Mouse (Mus musculus) neural tube, embryonic 14.5 days (tissue): ENCODE results near the gene Tbcc. TPM values are rescaled to one million over a fixed set of nuclear protein-coding genes. Genes with fewer than 3 reads are reported as not detected.
"Not testable (repeated sequence)": the region's sequence is repeated elsewhere in the genome, so short reads cannot be mapped to it uniquely, and the experiment has no call there.

Experiments
- ATAC-seq: fragments of 200-750 bp; cut with Nextera tagmentation; 2 replicates; pipeline ENCODE4 v1.8.0; 2017; ENCODE audit warnings: low read depth, mild to moderate bottlenecking, moderate TSS enrichment, moderate library complexity
- H3K27ac ChIP-seq: fragments of 300-500 bp; sonication (generic); 2 replicates; pipeline ENCODE4 v1.5.1; 2014; ENCODE audit warnings: low read depth, mild to moderate bottlenecking, control low read depth, low read length, moderate library complexity, mixed read lengths
- H3K27me3 ChIP-seq: fragments of 300-500 bp; sonication (generic); 2 replicates; pipeline ENCODE4 v1.6.1; 2014; ENCODE audit warnings: low read length; ENCODE audit not compliant: control insufficient read depth, insufficient read depth
- H3K36me3 ChIP-seq: fragments of 300-500 bp; sonication (generic); 2 replicates; pipeline ENCODE4 v1.6.1; 2014; ENCODE audit warnings: low read length, mixed read lengths; ENCODE audit not compliant: control insufficient read depth, insufficient read depth
- H3K4me1 ChIP-seq: fragments of 300-500 bp; sonication (generic); 2 replicates; pipeline ENCODE4 v1.6.1; 2014; ENCODE audit warnings: low read length; ENCODE audit not compliant: control insufficient read depth, insufficient read depth
- H3K4me2 ChIP-seq: fragments of 300-500 bp; sonication (generic); 2 replicates; pipeline ENCODE4 v1.6.1; 2014; ENCODE audit warnings: mild to moderate bottlenecking, low read depth, low read length, control low read depth
- H3K4me3 ChIP-seq: fragments of 300-500 bp; sonication (generic); 2 replicates; pipeline ENCODE4 v1.5.1; 2014; ENCODE audit warnings: low read depth, low read length, control low read depth, mixed read lengths
- H3K9ac ChIP-seq: fragments of 300-500 bp; sonication (generic); replicated peaks from 2 replicates; pipeline ENCODE4 v1.6.1; 2014; ENCODE audit warnings: low read depth, mild to moderate bottlenecking, control low read depth, low read length, mixed read lengths
- H3K9me3 ChIP-seq: fragments of 300-500 bp; sonication (generic); 2 replicates; pipeline ENCODE4 v1.6.1; 2016; ENCODE audit warnings: low read length; ENCODE audit not compliant: control insufficient read depth
- WGBS: fragments of 180-500 bp; shearing (Covaris S2); extraction: QIAGEN DNeasy Blood & Tissue Kit; methylation state at CpG from one replicate; pipeline ENCODE4 v1.1.7; 2014; 5-methylcytosine and 5-hydroxymethylcytosine counted together
- polyA plus RNA-seq: library from polyadenylated mRNA; unstranded; fragments of >200 nt; fragmentation: Nextera tagmentation; extraction: Ambion mirVana; gene quantifications from 2 replicates; pipeline ENCODE4 v1.2.1, GENCODE M21; 2014

Tbcc gene
- polyA plus RNA-seq: 62.1 and 65.4 TPM in 2 replicates

DNA sequence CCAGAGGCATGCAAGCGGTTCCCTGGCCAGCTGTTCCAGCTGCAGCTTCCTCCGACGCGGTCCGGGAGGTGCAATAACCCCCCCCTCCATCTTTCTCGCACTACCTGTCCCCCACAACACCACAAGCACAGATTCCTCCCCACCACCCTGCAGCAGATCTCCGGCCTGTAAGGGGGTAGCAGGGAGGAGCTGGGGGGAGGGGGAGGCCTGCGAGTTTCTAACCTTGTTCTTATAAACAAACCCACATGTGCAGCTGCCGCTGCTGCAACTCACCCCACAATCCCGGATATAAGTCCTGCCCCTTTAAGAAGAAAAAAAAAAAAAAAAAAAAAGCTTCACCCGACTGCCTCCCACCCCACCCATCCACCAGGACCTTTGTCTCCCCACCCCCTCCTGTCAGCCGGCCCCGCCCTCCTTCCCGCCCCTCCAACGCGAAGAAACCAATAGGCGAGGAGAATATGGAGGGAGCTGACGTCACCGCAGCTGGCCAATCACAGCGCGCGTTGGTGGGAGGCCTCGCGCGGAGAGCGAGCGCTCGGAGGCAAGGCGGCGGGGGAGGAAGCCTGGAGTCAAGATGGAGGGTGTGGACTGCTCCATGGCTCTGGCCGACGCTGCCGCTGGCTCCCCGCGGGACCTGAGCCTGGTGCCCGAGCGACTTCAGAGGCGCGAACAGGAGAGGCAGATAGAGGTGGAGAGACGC lies at the start of gene Tbcc:
Gene Tbcc, plus strand, starts transcription at position 569 of the 700 bp plus-strand sequence.
- Histone ChIP-seq H3K4me1 (peaks cover 23% of the 10 kb centered on the region), H3K27ac (peak within 1 kb of the TSS; percentile 90), H3K4me2 (peak within 1 kb of the TSS; percentile 95), H3K9me3 (no peaks in the 10 kb centered on the region), H3K9ac (peak within 1 kb of the TSS; percentile 89), H3K27me3 (no peaks in the 10 kb centered on the region), H3K4me3 (peak within 1 kb of the TSS; percentile 93), H3K36me3 (no peaks in the 10 kb centered on the region; the same call in 1 of the 2 replicates)
- peak; percentile 92 for ATAC-seq
- WGBS: 0% methylated on average over 39 of the region's 40 CpGs

DNA sequence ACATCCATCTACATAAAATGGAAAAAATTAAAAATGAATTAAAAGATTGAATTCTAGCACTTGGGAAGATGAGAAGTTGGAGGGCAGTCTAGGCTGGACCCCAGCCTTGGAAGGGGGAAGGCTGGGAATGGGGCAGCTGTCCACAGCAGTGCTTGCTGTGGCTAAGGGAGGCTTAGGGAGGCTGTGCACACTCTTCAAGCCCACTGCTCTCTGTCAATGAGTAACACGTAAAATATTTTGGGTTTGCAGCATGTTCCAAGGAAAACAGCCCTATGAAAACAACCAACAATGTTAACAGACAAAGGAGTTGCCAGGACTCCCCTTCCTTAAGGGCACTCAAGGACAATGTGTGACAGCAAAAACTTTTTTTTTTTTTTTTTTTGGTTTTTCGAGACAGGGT lies 47.5 kb upstream of the Tbcc start:
- 68% methylated on average over 2 of the region's 2 CpGs for WGBS
- Histone ChIP-seq H3K4me3 (no peak overlapping the region), H3K9ac (no peak overlapping the region), H3K4me1 (peaks cover 7% of the 10 kb centered on the region; the same call in 1 of the 2 replicates), H3K27ac (no peak overlapping the region), H3K4me2 (no peak overlapping the region), H3K9me3 (no peaks in the 10 kb centered on the region), H3K36me3 (no peaks in the 10 kb centered on the region), H3K27me3 (no peaks in the 10 kb centered on the region)
- no peak for ATAC-seq

DNA sequence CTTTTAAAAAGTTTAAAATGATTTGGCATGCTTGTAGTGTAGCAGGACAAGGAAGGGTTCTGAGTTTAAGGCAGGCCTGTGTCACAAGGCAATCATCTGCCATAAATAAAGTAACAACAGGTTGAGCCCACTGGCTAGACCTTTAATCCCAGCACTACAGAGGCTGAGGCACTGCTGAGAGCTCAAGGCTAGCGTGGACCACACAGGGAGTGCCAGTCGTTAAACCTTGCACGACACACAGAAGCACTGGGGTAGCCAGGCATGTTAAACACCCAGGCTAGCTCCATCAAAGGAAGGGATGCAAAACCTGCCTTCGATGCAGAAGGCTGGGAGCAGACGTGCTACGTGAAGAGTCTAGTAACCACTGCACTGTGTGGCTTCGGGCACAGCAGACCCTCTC lies 46.8 kb upstream of the Tbcc start:
- Histone ChIP-seq H3K27me3 (no peaks in the 10 kb centered on the region), H3K4me3 (no peak overlapping the region), H3K4me1 (peaks cover 7% of the 10 kb centered on the region; the same call in 1 of the 2 replicates), H3K27ac (no peak overlapping the region), H3K9ac (no peak overlapping the region), H3K9me3 (no peaks in the 10 kb centered on the region), H3K4me2 (no peak overlapping the region), H3K36me3 (no peaks in the 10 kb centered on the region)
- 23% methylated on average over 7 of the region's 7 CpGs for WGBS
- ATAC-seq: no peak

DNA sequence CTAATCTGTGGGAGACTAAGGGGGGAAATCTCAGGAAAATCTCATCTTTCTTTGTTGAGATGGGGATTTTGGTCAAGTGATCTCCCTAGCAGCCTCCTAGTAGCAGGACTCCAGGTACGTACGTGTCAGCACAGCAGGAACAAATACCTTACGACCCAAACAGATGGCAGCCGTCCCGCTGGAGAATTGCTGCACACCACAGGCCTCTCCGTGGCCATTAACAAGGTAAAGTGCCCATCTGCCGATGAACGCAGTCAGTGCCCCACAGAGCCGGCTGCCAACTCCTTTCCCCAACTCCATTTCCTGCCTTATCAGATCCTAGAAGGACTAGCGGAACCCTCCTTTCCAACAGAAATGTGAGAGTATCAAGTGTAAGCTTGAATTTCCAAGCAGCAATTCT lies 45.7 kb upstream of the Tbcc start:
- no peaks in the 10 kb centered on the region for H3K27me3 ChIP-seq
- 21% methylated on average over 10 of the region's 10 CpGs for WGBS
- no peaks in the 10 kb centered on the region for H3K9me3 ChIP-seq
- no peak overlapping the region for H3K27ac ChIP-seq
- no peak overlapping the region for H3K4me3 ChIP-seq
- H3K36me3 ChIP-seq: no peaks in the 10 kb centered on the region
- peaks cover 7% of the 10 kb centered on the region; the same call in 1 of the 2 replicates for H3K4me1 ChIP-seq
- no peak overlapping the region for H3K4me2 ChIP-seq
- no peak for ATAC-seq
- H3K9ac ChIP-seq: no peak overlapping the region

DNA sequence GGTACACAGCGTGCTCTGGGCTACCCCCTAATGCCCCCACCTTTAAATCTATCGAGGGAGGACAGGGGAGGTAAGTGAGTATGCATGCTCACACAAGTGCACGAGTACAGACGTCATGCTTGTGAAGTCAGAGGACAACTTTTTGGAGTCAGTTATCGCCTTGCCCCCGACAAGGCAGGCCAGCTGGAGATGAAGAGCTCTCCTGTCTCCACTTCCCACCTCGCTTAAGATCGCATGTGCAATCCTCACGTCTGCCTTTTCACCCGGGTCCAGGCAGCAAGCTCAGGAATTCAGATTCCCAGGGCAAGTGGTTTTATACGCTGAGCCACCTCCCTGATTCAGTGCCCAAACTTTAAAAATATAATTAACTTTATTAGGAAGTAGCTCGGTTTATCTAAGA lies 45.2 kb upstream of the Tbcc start:
- H3K9me3 ChIP-seq: no peaks in the 10 kb centered on the region
- H3K4me2 ChIP-seq: no peak overlapping the region
- H3K9ac ChIP-seq: no peak overlapping the region
- H3K4me3 ChIP-seq: no peak overlapping the region
- no peaks in the 10 kb centered on the region for H3K27me3 ChIP-seq
- 78% methylated on average over 12 of the region's 12 CpGs for WGBS
- no peak overlapping the region for H3K27ac ChIP-seq
- H3K36me3 ChIP-seq: no peaks in the 10 kb centered on the region
- ATAC-seq: no peak
- peaks cover 7% of the 10 kb centered on the region; the same call in 1 of the 2 replicates for H3K4me1 ChIP-seq

DNA sequence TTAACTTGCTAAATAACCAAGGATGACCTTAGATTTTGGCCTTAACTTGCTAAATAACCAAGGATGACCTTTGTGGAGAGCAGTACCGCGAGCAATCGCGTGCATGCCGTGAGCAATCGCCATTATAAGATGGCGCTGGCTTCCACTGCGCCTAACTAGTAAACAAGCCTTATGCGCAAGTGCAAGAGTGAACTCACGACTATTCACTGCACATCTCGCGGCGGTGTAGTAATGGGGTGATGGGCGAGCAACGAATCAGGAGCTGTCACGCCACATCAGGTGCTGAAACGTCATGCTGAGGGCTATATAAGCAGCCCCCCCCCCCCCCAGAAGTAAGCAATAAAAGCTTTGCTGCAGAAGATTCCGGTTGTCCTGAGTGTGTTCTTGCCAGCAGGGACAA lies 43.9 kb upstream of the Tbcc start:
- not testable (repeated sequence) for H3K9ac ChIP-seq, H3K4me3 ChIP-seq, H3K9me3 ChIP-seq, H3K36me3 ChIP-seq, H3K27me3 ChIP-seq, H3K4me1 ChIP-seq, H3K27ac ChIP-seq, ATAC-seq, H3K4me2 ChIP-seq
- WGBS: 95% methylated on average over 18 of the region's 18 CpGs

DNA sequence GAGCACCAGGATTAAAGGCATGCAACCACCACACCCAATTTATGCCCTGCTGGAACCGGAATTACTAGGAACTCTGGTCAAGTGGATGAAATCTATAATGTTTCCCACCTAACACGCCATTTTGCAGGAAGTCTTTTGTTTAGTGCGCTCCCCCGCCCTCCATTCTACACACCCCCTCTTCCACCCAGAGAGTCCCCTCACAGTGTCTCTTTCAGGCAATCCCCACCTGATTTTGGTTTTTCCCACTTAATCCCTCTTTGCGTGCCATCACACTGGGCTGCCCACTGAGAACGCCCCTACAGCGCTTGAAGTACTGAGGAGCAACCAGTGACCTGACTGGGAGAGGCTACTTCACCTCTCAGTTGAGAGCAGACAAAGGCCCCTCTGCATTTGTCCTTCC lies 43.3 kb upstream of the Tbcc start:
- no peak overlapping the region for H3K27ac ChIP-seq
- no peaks in the 10 kb centered on the region for H3K9me3 ChIP-seq
- no peaks in the 10 kb centered on the region for H3K36me3 ChIP-seq
- no peak overlapping the region for H3K4me2 ChIP-seq
- no peak overlapping the region for H3K9ac ChIP-seq
- peaks cover 7% of the 10 kb centered on the region; the same call in 1 of the 2 replicates for H3K4me1 ChIP-seq
- H3K27me3 ChIP-seq: no peaks in the 10 kb centered on the region
- 95% methylated on average over 7 of the region's 7 CpGs for WGBS
- no peak for ATAC-seq
- no peak overlapping the region for H3K4me3 ChIP-seq

DNA sequence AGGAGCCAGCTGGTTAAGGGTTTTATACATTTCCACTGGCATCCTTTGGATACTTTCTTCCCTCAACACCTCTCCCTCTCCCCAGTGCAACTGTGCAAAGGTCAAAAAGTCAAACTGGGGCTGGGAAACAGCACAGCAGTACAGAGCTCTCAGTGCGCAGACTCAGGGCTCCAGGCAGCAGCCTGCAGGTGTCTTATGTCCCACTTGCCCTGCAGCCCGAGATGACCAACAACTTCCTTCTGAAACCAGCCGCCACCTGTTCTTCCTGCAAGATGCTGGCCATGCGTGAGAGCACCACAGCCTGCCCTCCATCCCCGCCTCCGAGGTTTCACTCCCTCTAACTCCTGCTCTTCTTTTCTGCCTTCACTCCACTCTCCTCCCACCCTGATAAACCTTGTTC lies 37.8 kb upstream of the Tbcc start:
- 0 out of 2 replicates have a peak overlapping the region, but pooled peaks have one; percentile 12 for H3K27ac ChIP-seq
- no peak overlapping the region for H3K4me3 ChIP-seq
- H3K9ac ChIP-seq: no peak overlapping the region
- no peaks in the 10 kb centered on the region for H3K9me3 ChIP-seq
- peaks cover 21% of the 10 kb centered on the region for H3K4me1 ChIP-seq
- 0 out of 2 replicates have a peak, but pooled peaks cover 3% of the 10 kb centered on the region for H3K36me3 ChIP-seq
- ATAC-seq: no peak
- 51% methylated on average over 6 of the region's 6 CpGs for WGBS
- no peaks in the 10 kb centered on the region for H3K27me3 ChIP-seq
- H3K4me2 ChIP-seq: no peak overlapping the region

DNA sequence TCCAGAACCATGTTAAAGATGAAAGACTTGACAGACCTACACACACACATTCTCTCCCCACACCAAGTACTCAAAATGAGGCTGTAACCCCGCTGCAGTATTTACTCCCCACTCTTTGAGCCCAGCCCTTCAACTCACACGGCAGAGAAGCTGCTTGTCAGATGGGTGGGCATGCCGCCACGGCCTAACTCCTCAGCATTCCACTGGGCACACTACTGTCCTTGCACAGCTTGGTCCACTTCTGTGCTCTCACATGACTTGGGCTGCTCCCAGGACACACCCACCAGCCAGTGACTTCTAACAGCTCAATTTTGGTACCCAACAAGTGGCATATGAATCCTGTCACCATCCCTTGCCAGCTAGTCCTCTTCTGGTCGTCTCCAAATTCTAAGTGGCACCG lies 37.2 kb upstream of the Tbcc start:
- no peak overlapping the region; the same call in 1 of the 2 replicates for H3K27ac ChIP-seq

More for the DNA sequence above, 37.2 kb upstream of the Tbcc start:
- 0 out of 2 replicates have a peak, but pooled peaks cover 3% of the 10 kb centered on the region for H3K36me3 ChIP-seq
- no peak overlapping the region for H3K4me3 ChIP-seq
- no peak overlapping the region for H3K4me2 ChIP-seq
- H3K27me3 ChIP-seq: no peaks in the 10 kb centered on the region
- peak; percentile 12; the same call in 1 of the 2 replicates for ATAC-seq
- H3K9ac ChIP-seq: no peak overlapping the region
- H3K4me1 ChIP-seq: peaks cover 21% of the 10 kb centered on the region
- WGBS: 40% methylated on average over 6 of the region's 6 CpGs
- H3K9me3 ChIP-seq: no peaks in the 10 kb centered on the region
